Mouse (Mus musculus) monocyte, adult 5-6 weeks (primary cell): Measurements from ENCODE around the gene Aktip. TPM values are rescaled to one million over a fixed set of nuclear protein-coding genes. Genes with fewer than 3 reads are reported as not detected.

Source experiments
- ATAC-seq: fragments of 153-309, 156-312 bp; replicated peaks from 2 replicates; pipeline ENCODE4 v1.8.0; 2017; ENCODE audit warnings: mild to moderate bottlenecking; ENCODE audit not compliant: low TSS enrichment, insufficient number of reproducible peaks, severe bottlenecking, poor library complexity, low FRiP score
- total RNA-seq: library from RNA; stranded (forward); fragments of 200-1000, 200-491, 200-594 nt; gene quantifications from 3 replicates; pipeline ENCODE4 v1.2.3, GENCODE M21; 2017

Gene Aktip
- total RNA-seq = 8.2 to 13.7 TPM (median 11.8 TPM) in 3 replicates

DNA sequence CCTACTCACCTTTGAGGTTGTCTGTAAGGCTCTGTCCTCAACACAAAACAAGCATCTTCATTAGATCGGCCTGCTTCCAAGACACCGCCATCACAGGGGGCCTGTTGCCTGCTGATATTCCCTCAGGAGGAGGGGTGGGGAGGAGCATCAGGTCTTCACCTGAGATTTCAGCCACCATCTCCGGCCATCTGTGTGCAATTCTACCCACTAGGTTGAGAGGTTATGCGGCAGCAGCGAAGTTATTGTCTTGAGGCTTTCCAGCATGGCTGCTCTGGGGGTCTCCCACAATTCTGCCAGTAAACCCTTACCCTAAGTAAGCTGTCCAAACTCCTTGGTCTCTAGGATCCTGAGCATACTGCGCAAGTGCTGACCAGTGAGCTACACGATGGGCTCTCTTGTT, at the start of gene Aktip:
Gene Aktip (minus strand): TSS at position 101 of the 400 bp plus-strand sequence.
- ATAC-seq = no peak

DNA sequence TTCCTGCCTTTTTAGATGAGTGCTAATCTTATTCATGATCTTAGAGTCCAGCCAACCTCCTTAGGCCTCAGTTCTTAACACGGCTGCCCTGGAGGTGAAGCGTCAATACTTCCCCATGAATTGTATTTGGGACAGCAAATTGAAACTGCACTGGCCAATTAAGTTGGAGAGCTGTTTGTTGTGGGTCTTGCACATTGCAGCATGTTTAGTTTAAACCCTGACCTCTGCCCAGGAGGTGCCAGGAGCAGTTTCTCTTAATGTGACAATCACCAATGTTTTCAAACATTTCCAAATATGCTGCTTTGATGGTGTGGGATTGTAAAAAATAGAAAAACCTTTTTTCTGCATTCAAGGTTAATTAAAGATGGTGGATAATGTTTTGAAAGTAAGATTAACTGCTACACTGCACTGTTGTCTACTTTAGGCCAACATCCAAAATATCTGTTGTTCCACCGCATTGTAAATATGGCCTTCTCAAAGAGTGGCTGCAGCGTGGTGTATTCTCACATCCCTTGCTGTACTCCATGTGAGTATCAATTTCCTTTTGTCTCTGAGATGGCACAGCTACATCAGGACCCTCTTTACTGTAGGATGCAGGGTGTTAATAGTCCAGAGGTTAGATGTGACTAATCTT, 46.2 kb upstream of the Aktip start:
- no peak for ATAC-seq

DNA sequence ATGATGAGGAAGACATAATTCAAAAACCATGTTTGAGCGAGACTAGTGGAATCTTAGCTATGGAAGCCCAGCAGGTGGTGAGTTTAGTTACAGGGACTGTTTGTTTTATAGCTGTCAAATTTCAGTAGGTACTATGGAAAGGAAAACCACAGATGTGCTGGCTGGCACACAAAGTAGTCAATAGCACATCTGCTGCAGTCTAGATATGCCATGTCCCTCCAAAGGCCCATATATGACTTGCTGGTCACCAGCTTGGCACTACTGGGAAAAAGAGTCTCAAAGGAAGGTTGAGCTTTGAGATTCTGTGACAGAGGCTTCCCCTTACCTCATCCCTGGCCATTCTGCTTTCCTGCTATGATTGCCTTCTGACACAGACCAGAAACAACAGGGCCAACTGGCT, 42.9 kb upstream of the Aktip start:
- no peak for ATAC-seq

DNA sequence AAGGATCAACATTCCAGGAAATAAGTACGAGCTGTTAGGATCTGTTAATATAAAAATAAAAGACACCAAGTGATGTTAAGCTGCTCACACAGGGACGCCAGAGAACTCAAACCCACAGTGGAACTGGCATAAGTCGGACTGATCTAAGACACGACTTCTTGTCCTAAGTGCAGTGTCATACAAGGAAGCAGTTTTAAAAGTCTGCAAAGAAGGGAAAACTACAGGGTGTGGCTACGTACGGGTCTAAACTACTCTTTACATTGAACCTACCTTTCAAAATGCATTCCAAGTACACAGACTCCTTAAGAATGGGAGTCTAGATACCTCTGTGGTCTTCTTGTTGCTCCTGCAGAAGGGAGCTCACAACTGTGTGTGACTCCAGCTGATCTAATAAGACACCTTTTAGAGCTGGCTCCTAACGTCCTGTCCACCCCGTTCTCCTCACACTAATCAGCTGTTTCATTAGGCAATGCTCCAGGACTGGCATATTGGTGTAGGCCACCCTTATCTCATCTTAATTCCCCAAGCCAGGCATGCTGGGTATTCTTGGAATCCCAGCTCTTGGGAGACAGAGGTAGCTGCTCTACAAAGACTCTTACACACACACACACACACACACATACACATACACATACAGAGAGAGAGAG, 42.2 kb upstream of the Aktip start:
- no peak for ATAC-seq

DNA sequence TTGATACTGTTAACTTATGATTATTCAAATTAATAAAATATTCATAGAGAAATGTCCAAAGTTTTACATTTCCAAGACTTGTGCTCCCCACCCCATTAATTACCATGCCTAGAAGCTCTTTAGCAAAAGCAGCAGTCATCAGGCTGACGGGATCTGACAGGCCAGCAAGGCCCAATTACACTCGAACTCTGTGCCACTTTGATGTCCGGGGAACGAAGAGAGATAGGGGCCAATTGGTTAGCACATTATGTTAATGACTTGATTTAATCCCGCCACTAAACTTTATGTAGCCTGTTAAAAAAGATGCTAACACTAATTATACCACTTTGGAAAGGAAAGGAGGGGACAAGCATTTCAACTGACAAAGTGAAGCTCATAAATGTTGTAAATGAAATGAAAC, 41.6 kb upstream of the Aktip start:
- no peak for ATAC-seq

DNA sequence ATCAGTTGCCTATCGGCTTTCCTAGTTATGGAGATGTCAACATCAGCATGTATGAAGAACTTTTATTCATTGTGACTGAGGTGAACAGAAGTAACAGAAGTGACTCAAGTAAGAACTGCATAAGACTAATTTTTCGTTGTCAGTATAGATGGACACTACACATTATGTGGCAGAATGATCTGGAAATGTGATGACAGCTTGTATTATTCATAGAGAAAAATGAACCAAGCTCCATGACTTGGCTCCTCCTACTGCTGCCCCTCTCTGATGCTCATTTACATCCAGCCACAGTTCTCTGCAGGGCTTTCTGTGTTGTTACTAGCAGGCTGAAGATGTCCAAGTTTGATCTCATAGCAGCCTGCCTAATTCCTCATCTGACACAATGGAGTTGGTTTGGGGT, 37.4 kb upstream of the Aktip start:
- ATAC-seq = no peak

DNA sequence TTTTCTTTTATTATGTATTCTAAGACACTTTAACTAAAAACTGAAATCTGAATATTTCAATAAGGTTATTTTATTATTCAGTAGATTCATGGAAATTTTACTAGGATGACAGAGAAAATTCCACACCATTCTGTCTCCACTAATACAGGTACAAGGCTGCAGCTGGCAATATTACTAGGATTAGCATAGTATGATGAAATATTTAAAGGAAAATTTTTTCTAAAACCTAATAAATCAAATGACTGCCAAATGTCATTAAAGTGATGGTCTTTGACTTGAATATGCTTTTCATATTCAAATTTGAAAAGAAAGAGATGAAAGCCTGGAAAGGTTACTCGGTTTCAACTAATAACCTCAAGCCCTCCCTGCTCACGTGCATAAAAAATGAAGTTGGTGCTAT, 34.3 kb upstream of the Aktip start:
- ATAC-seq = no peak

DNA sequence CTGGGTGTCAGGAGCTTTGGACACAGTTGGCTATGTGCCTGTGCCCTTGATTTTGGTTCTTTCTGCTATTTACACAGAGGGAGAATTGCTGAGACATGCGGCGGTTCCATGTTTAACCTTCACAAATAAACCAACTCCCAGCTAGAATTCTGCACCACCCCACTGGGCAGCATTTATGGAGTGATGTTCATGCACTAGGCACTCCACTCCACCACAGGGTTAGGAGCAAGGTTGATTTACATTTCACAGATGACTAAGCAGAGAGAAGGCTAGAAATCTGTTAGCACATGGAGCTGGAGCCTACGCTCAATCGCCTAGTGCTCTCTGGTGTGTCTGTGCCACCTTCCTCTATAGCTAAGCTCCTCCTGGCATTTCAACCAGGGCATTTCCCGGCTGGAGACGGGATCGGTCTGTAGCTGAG, 27.7 kb upstream of the Aktip start:
- ATAC-seq = no peak

DNA sequence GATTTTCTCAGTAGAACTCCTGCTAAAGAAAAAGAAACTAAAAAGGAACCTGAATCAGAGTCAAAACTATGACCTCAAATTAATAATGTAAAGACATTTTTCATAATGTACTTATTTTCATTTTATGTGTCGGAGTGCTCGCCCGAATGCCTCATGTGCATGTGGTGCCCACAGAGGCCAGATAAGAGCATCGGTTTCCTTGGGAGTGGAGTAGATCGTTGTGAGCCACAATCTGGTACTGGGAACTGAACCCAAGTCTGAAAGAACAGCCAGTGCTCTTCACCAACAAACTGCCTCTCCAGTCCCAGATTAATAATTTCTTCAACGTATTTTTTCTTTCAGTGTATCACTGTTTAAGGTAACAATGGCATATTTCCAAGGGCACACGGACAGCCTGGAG, 24.5 kb upstream of the Aktip start:
- ATAC-seq = no peak

DNA sequence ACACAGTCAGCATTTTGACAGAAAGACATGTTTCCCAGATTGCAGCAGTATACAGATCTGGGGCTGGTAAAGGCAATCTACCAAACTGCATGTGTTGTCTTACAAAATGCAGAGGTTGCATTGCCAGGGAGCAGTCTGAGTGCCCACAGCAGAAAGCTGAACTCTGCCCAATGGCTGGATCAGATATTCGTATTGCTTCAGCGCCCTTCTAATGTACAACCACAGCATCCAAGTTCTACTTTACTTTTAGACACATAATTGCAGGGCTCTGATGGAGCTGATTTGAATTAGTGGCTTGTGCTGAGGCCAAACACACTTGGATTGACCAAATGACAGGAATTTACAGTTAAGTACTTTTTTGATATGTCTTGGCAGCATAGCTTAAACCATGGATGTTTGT, 22.1 kb upstream of the Aktip start:
- no peak for ATAC-seq

DNA sequence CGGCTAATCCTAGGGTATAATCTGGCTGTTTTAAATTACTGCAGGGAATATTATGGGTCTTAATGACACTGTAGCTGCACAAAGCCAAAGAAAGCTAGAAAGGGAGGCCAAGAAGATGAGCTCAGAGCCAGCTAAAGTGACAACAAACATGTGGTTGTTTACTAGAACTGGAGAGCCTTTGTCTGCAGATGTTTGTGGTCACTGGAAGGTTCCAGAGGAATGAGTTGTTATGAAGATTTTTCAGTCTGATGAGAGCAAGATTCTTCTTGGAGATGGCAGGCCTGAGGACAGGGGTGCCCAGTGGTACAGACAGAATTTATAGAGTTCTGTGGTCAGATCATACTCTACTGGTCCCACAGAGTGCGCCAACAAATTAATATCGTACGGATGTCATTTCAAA, 18.5 kb upstream of the Aktip start:
- ATAC-seq = no peak

DNA sequence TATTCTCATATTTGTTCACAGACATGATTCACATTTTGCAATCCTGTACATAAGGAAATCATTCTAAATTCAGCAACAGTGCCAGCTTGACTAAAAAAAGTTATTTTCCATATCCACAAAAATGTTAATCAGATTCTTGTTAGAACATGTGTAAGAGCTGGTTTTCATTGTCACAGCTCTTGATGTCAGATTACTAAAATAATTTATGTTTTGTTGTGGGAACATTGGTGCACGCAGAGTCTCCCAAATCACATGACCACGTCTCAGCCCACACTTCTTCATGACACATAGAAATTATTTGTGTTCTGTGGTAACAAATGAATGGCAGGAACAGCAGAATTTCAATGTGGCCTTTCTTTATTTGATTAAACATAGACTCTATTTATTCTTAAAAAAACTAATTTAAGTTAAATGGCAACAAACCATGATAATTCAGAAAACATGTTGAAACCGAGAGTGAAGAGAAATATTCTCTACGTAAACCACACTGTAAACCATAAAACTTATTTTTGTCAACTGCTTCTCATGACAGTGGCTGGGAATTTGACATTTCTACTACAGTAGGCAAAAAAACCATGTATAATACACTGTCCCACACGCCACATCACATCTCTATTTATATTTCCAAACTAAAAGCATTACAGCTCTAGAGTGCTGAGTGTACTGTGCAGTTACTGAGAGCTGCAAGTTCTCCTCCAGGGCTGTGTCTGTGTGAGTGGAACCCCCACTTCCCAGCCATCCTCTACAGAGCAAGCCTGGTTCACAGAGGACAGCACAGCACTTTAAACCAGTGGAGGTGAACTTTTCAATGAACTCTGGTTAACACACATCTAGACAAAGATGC, 17.5 kb upstream of the Aktip start:
- no peak for ATAC-seq

DNA sequence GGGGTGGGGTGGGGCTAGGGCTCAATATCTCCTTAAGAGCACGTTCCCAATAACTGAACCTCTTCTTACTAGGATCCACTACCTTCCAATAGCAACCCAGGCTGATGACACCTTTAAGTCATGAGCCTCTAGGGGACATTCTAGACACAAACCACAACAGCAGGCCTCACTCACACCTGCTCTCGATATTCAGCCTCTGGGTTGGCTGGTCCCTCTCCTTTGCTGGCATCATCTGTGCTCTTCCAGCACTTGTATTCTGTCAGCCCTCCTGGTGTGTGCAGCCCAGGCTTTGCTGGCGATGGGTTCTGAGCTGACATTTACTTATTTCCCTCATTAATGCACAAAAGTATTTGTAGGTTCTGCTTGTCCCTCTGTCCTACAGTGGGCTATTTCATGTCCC, 14.5 kb upstream of the Aktip start:
- no peak for ATAC-seq

DNA sequence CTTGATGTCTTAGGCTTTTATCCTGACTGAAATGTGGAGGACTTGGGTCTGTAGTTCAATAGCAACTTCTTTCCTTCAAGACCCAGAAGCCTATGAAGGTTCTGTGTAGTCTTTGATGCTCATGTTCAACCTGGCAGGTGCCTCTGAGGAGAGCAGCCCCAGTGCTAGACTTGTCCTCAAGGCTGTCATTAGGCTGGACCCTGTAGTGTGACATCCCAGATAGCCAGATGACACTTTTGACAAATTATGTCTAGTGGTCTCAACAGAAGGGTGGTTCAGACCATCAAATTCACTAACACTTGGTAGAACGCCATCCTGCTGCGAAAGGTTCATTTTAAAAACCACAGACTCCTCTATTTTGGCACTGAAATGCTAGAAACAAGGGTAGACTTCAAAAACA, 13.2 kb upstream of the Aktip start:
- no peak for ATAC-seq

DNA sequence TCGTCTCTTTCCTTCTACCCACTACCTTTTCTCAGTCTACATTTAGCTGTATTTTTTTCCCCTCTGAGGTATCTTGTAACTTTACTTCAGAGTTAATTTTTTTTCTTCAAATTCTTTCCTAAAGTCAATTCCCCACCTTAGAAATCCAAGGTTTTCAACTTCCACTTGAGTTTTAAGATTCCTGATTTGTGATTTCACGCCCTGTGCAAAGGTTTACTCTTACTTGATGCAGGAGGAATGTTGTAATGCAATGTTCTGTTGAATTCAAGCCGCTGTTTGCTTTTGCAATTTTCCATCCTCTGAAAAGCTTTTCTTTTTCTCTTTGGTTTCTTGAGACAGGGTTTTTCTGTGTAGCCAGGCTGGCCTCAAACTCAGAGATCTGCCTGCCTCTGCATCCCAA, 9.9 kb upstream of the Aktip start:
- ATAC-seq = no peak

DNA sequence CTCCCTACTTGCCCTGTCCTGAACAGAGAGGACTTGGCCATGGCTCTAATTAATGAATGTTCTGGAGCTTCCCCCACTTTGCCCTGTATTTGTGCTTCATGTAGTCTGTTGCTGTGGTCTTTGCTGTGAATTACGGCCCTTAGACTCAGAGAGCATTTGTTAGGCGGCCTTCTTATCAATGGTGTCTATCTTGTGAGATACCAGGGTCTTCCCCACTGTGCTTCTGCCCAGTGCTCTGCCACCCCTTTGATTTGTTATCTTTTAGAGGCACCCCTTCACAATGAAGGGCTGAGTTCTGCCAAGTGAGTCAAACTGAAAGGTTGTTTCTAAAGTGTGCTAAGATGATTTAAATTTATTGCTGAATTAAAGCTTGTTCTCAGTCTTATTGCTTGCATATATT, 7.9 kb upstream of the Aktip start:
- no peak for ATAC-seq

DNA sequence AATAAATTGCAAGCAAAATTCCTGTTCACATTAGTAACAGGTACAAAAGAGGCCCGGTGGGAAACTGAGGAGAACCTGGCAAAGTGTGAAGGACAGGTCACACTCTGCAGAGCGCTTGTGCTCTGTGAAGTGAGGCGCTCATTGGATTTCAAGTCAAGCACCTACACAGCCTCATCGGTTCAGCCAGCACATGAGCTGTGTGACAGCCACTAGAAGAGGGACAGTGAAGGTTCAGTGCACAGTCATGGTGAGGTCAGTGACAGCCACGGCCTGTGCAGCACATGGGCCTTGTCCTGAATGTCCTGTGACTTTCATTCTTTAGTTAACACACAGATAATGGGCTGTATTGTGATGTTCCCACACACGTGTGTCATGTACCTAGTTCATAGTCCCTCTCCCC, 6.1 kb upstream of the Aktip start:
- no peak for ATAC-seq

DNA sequence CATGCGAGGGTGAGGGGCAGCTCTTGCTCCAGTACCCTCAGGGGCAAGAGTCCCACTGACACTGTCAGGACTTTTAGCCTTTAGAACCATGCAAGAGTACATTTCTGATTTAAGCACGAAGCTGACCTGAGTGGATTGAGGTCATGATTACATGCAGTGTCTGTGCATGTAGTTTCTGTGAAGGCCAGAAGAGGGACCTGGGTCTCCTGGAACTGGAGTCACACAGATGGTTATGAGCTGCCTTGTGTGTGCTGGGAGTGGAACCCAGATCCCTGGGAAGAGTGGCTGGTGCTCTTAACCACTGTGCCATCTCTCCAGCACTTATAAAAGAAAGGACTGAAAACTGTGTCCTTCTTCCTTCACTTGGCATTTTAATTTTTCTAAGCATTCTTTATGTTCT, 1.4 kb upstream of the Aktip start:
- ATAC-seq = no peak

DNA sequence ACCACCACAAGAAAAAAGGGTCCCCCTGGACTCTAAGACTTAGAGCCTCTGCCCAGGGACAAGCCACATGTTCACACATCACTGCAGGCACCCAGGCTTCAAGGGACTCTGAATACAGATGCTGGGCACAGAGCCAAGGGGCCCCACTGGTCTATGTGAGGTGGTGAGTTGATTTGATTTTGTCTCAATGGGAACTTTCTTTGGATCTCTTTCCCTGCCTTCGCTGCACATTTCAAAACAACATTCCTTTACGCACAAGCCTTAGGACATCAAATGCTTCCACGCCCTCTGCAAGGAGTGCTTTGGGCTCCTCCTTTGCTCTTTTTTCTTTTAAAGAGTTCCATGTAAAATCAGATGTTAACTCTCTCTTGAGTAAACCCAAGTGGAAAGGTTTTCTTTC, 1.7 kb downstream of the Aktip start:
- ATAC-seq = no peak

DNA sequence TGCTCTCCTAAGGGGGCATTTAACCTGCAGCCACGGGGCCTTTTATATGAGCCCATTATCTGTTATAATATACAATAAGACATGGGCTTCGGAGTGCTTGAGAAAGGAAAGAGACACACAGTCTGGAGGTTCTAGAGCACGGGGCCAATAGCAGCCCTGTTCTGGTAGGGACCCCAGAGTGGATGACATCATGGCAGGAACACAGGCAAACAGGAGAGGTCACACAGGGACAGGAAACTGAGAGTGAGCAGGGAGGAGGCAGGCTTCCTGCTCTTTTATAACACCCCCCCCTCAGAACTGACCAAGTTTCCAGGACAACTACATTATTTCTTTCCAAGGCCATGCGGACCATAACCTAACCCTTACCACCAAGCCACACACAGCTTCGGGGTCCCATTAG, 2.5 kb downstream of the Aktip start:
- ATAC-seq = no peak
